Mouse (Mus musculus) megakaryocyte, adult 5-6 weeks (primary cell): ENCODE data around the gene Ccdc84. TPM values are rescaled to one million over a fixed set of nuclear protein-coding genes. Genes with fewer than 3 reads are reported as not detected.
"Not testable (repeated sequence)": the region's sequence is repeated elsewhere in the genome, so short reads cannot be mapped to it uniquely, and the experiment has no call there.

Source experiments
- ATAC-seq: 2 replicates; pipeline ENCODE4 v1.8.0; 2016; ENCODE audit warnings: mild to moderate bottlenecking, inconsistent platforms; ENCODE audit not compliant: poor library complexity, severe bottlenecking
- total RNA-seq, 2 experiments: library from RNA; stranded (forward) in 1 of 2; stranded (reverse) in 1 of 2; fragments of 153-499, 151-499 nt in 1 of 2; fragments of 221-1000, 200-1000 nt in 1 of 2; gene quantifications; 2 replicates each; pipeline versions ENCODE4 v1.2.3 to v1.2.4; 2015 to 2017

The Ccdc84 gene
- total RNA-seq (2015) (24.5 TPM in 2 replicates), total RNA-seq (2017) (19.8 and 27.1 TPM in 2 replicates)

GRCm38 (mm10) chr9:44418519-44419385 is at the start of gene Ccdc84:
Gene Ccdc84, minus strand, starts transcription at chr9:44418569.
- ATAC-seq: no peak

GRCm38 (mm10) chr9:44461950-44462349 is 43.6 kb upstream of the Ccdc84 start:
- ATAC-seq: peak; percentile 99

GRCm38 (mm10) chr9:44457035-44457742 is 38.8 kb upstream of the Ccdc84 start:
- ATAC-seq: no peak

GRCm38 (mm10) chr9:44454891-44455220 is 36.5 kb upstream of the Ccdc84 start, which contains the start of gene Upk2:
Gene Upk2, minus strand, starts transcription at chr9:44454976.
- ATAC-seq: no peak

- ATAC-seq: peak; percentile 98
Observed at GRCm38 (mm10) chr9:44454132-44454890, 35.9 kb upstream of the Ccdc84 start.

GRCm38 (mm10) chr9:44450387-44450786 is 32.0 kb upstream of the Ccdc84 start:
- ATAC-seq: no peak

GRCm38 (mm10) chr9:44444402-44445025 is 26.1 kb upstream of the Ccdc84 start:
- not testable (repeated sequence) for ATAC-seq

GRCm38 (mm10) chr9:44440961-44441360 is 22.6 kb upstream of the Ccdc84 start, which contains the start of gene Foxr1:
Gene Foxr1, minus strand, starts transcription at chr9:44441136.
- no peak for ATAC-seq

GRCm38 (mm10) chr9:44435747-44436146 is 17.4 kb upstream of the Ccdc84 start:
- peak; percentile 100 for ATAC-seq

- no peak for ATAC-seq
Observed at GRCm38 (mm10) chr9:44432577-44433185, 14.3 kb upstream of the Ccdc84 start.

GRCm38 (mm10) chr9:44423576-44423975 is 5.2 kb upstream of the Ccdc84 start:
- ATAC-seq: no peak

- ATAC-seq: no peak
Observed at GRCm38 (mm10) chr9:44420280-44420898, 2.0 kb upstream of the Ccdc84 start.

- not testable (repeated sequence) for ATAC-seq
Observed at GRCm38 (mm10) chr9:44419730-44420129, 1.4 kb upstream of the Ccdc84 start.

- ATAC-seq: peak; percentile 99
Observed at GRCm38 (mm10) chr9:44417892-44418363, 441 bp downstream of the Ccdc84 start.

- no peak; the same call in 1 of the 2 replicates for ATAC-seq
Observed at GRCm38 (mm10) chr9:44417156-44417891, 1.0 kb downstream of the Ccdc84 start.

GRCm38 (mm10) chr9:44412781-44413180 is 5.6 kb downstream of the Ccdc84 start:
- no peak for ATAC-seq

GRCm38 (mm10) chr9:44412306-44412705 is 6.1 kb downstream of the Ccdc84 start:
- no peak for ATAC-seq

GRCm38 (mm10) chr9:44411601-44412130 is 6.7 kb downstream of the Ccdc84 start:
- no peak for ATAC-seq
